11 mouse cellular contexts compared by ENCODE assay signal in the genomic region with DNA sequence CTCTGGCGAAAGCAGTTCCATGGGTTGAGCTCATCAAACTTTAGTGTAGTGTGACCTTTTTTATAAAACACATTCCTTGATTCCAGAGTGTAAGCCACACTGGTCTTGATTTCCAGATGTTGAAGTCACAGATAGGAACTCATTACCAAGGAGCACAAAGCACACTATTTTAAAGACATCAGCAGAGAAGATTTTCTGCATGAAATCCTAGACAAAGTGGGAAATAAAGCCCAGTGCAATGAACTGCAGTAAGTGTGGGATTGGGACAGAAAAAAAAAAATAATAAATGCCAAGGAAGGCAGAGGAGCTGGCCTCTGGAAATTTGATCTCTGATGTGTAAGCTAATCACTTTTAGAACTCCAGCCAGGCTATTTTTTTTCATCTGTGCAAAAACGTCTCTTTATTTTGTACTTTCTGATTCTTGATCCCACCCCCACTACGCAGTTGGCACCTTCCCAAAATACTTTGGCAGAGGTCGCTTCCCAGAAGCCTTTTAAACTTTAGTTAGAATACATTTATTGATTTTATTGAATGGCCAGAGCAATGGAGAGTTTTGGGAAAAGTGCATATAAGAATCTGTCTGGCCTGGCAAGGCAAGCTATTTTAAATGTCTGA.
DNase-seq lines count a peak whose midpoint lies in the region; ATAC-seq and TF ChIP-seq lines count a peak whose summit lies in the region.
"Had no signal": no experiment of that assay in that cellular context is flagged by ENCODE, and none has a peak within 500 bp of the region (broad histone marks: within the 10 kb centered on the region; RNA-seq: fewer than 3 reads in every experiment).

No protein-coding gene starts in this region.

- H3K4me1 ChIP-seq in hindbrain, embryonic 14.5 days (replicated peaks; ENCODE audit: control insufficient read depth, insufficient read depth, low read length), result 0 out of 2 replicates have a peak, but pooled peaks cover 4% of the 10 kb centered on the region
- H3K4me1 ChIP-seq in hindbrain, embryonic 13.5 days (replicated peaks), result no peaks in the 10 kb centered on the region
- H3K4me1 ChIP-seq in limb, embryonic 14.5 days (ENCODE audit: control insufficient read depth, insufficient read depth, low read length), result peaks cover 10% of the 10 kb centered on the region
- H3K4me1 ChIP-seq: megakaryocyte, embryonic 14.5 days had no signal

- peak overlapping the region; percentile 21; the same call in 1 of the 2 replicates for H3K27ac ChIP-seq in hindbrain, embryonic 14.5 days
- no peak overlapping the region for H3K27ac ChIP-seq in hindbrain, embryonic 13.5 days
- H3K27ac ChIP-seq in limb, embryonic 14.5 days (replicated peaks; ENCODE audit: low read depth, low read length), result no peak overlapping the region
- H3K27ac ChIP-seq: heart, embryonic 13.5 days had no signal

- TF ChIP-seq POLR2A in limb, embryonic 14.5 days (IDR thresholded peaks at IDR 0.05; ENCODE audit: borderline replicate concordance, extremely low read depth, insufficient read depth, insufficient read length), result no peak

- no peaks in the 10 kb centered on the region for H3K9me3 ChIP-seq in hindbrain, embryonic 14.5 days (ENCODE audit: control insufficient read depth, low read length)
- no peaks in the 10 kb centered on the region for H3K9me3 ChIP-seq in hindbrain, embryonic 13.5 days
- no peaks in the 10 kb centered on the region for H3K9me3 ChIP-seq in limb, embryonic 14.5 days (ENCODE audit: control insufficient read depth, low read length)
- H3K9me3 ChIP-seq: heart, embryonic 13.5 days; megakaryocyte, embryonic 14.5 days had no signal

- 50% methylated on average over 4 of the region's 4 CpGs for WGBS in hindbrain, embryonic 14.5 days
- WGBS in hindbrain, embryonic 13.5 days, result 45% methylated on average over 4 of the region's 4 CpGs
- 14% methylated on average over 4 of the region's 4 CpGs for WGBS in limb, embryonic 14.5 days

- peak; percentile 28 for DNase-seq in adrenal gland, postnatal 10 days
- DNase-seq in adrenal gland, postnatal 25 days, result no peak
- peak; percentile 44 for DNase-seq in hindbrain, embryonic 14.5 days (ENCODE audit: low spot score)
- DNase-seq in lung, postnatal 10 days, result peak; percentile 25
- DNase-seq in lung, postnatal 25 days (ENCODE audit: low spot score), result no peak
- DNase-seq in limb, embryonic 14.5 days (ENCODE audit: low spot score), result peak; percentile 89
- no peak for DNase-seq in layer of hippocampus, adult 9-11 months
- DNase-seq: forebrain, postnatal 0 days had no signal

- H3K4me2 ChIP-seq in hindbrain, embryonic 14.5 days (replicated peaks), result no peak overlapping the region
- no peak overlapping the region for H3K4me2 ChIP-seq in hindbrain, embryonic 13.5 days
- no peak overlapping the region for H3K4me2 ChIP-seq in limb, embryonic 14.5 days (replicated peaks; ENCODE audit: low read depth, low read length, severe bottlenecking)
- H3K4me2 ChIP-seq: heart, embryonic 13.5 days had no signal

- no peaks in the 10 kb centered on the region for H3K27me3 ChIP-seq in hindbrain, embryonic 14.5 days (ENCODE audit: control insufficient read depth, insufficient read depth, low read length)
- no peaks in the 10 kb centered on the region for H3K27me3 ChIP-seq in hindbrain, embryonic 13.5 days
- no peaks in the 10 kb centered on the region for H3K27me3 ChIP-seq in limb, embryonic 14.5 days (ENCODE audit: control insufficient read depth, insufficient read depth, low read length)
- H3K27me3 ChIP-seq: heart, embryonic 13.5 days; megakaryocyte, embryonic 14.5 days had no signal

- no peak overlapping the region for H3K4me3 ChIP-seq in hindbrain, embryonic 14.5 days (replicated peaks; ENCODE audit: low read length)
- no peak overlapping the region for H3K4me3 ChIP-seq in hindbrain, embryonic 13.5 days
- H3K4me3 ChIP-seq in limb, embryonic 14.5 days (replicated peaks; ENCODE audit: low read length), result no peak overlapping the region
- H3K4me3 ChIP-seq: heart, embryonic 13.5 days; megakaryocyte, embryonic 14.5 days had no signal

- ATAC-seq in hindbrain, embryonic 14.5 days (ENCODE audit: low FRiP score), result no peak
- no peak for ATAC-seq in hindbrain, embryonic 13.5 days (ENCODE audit: low FRiP score)
- peak; percentile 84 for ATAC-seq in limb, embryonic 14.5 days (ENCODE audit: low FRiP score, low read depth)
- ATAC-seq: forebrain, postnatal 0 days had no signal

- H3K9ac ChIP-seq in hindbrain, embryonic 14.5 days, result no peak overlapping the region
- no peak overlapping the region for H3K9ac ChIP-seq in hindbrain, embryonic 13.5 days
- H3K9ac ChIP-seq in limb, embryonic 14.5 days (ENCODE audit: low read depth, low read length, severe bottlenecking), result no peak overlapping the region
- H3K9ac ChIP-seq: forebrain, postnatal 0 days; heart, embryonic 13.5 days had no signal

- H3K36me3 ChIP-seq in hindbrain, embryonic 14.5 days (replicated peaks; ENCODE audit: control insufficient read depth, insufficient read depth), result no peaks in the 10 kb centered on the region
- H3K36me3 ChIP-seq in hindbrain, embryonic 13.5 days, result no peaks in the 10 kb centered on the region
- no peaks in the 10 kb centered on the region for H3K36me3 ChIP-seq in limb, embryonic 14.5 days (ENCODE audit: control insufficient read depth, insufficient read depth, low read length)
- H3K36me3 ChIP-seq: heart, embryonic 13.5 days had no signal

Comparison
In these comparisons a context has a peak if more than half of its experiments do, and no peak if none do; other contexts are left out.
1. DNase-seq: peak in adrenal gland, postnatal 10 days (single experiment), hindbrain, embryonic 14.5 days (single experiment), lung, postnatal 10 days (single experiment) and limb, embryonic 14.5 days (single experiment); none in adrenal gland, postnatal 25 days (single experiment), lung, postnatal 25 days (single experiment) and layer of hippocampus, adult 9-11 months (single experiment).